Comparison of ENCODE assay signal across 25 mouse cellular contexts in the genomic region with DNA sequence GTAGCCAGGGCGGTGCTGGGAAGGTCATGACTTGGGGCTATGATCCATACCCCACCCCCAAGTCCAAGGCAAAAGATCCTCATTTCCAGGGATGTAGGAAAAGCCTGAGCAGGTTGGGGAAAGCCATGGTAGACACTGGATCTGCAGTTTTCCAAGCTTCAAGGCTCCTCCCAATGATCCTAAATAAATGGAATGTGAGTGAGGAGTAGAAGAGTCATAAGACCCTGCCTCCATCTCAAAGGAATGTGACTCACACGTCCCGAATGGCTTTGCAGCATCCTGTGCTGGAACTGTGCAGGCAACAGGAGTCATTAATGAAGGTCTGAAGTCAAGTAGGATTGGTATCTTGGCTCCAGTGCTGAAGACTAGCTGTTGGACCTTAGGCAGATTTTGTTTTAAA. TPM values are rescaled to one million over a fixed set of nuclear protein-coding genes. Genes with fewer than 3 reads are reported as not detected.
A peak's percentile ranks its signal among the peaks of the same experiment; 100 is the strongest.
DNase-seq lines count a peak whose midpoint lies in the region; ATAC-seq and TF ChIP-seq lines count a peak whose summit lies in the region.
"Had no signal": no experiment of that assay in that cellular context is flagged by ENCODE, and none has a peak within 500 bp of the region (broad histone marks: within the 10 kb centered on the region; RNA-seq: fewer than 3 reads in every experiment).

No protein-coding gene starts in this region.

- WGBS in cerebellum, adult 2 months = 84% methylated on average over 3 of the region's 3 CpGs

- H3K36me3 ChIP-seq in myocyte (ENCODE audit: control insufficient read depth, insufficient read depth) = no peaks in the 10 kb centered on the region
- H3K36me3 ChIP-seq: embryonic facial prominence, embryonic 10.5 days; embryonic facial prominence, embryonic 12.5 days; forebrain, embryonic 10.5 days; forebrain, embryonic 12.5 days had no signal

- CTCF ChIA-PET in Patski (lab: Charles Lee) = interaction anchor here (0.7 to 2.2 kb wide), 3 partner anchors 12 to 25 kb away, joined by 3 to 7 read pairs (median 4); no protein-coding TSS in a partner anchor

- H3K27me3 ChIP-seq in Patski = no peaks in the 10 kb centered on the region
- no peaks in the 10 kb centered on the region for H3K27me3 ChIP-seq in myocyte (ENCODE audit: control insufficient read depth, insufficient read depth, insufficient read length)
- no peaks in the 10 kb centered on the region for H3K27me3 ChIP-seq in cerebellum, adult 2 months (ENCODE audit: control insufficient read depth, insufficient read depth, low read length)
- H3K27me3 ChIP-seq: embryonic facial prominence, embryonic 12.5 days; forebrain, embryonic 12.5 days had no signal

- no peak overlapping the region for H3K27ac ChIP-seq in cerebellum, adult 2 months (ENCODE audit: insufficient read depth, low read length)
- H3K27ac ChIP-seq: embryonic facial prominence, embryonic 10.5 days; embryonic facial prominence, embryonic 12.5 days; forebrain, embryonic 10.5 days; forebrain, embryonic 12.5 days had no signal

- POLR2A ChIA-PET in Patski (lab: Charles Lee) = interaction anchor here (0.8 kb wide), 1 partner anchor 12 kb away, joined by 3 read pairs; the partner anchor contains the start of gene Duox1

- no peak overlapping the region for H3ac ChIP-seq in myocyte (ENCODE audit: control insufficient read depth, insufficient read length)

- TF ChIP-seq POLR2A in myocyte (IDR thresholded peaks at IDR 0.05; ENCODE audit: insufficient read length, low read depth) = no peak
- no peak for TF ChIP-seq POLR2A in cerebellum, adult 2 months (IDR thresholded peaks at IDR 0.05; ENCODE audit: borderline replicate concordance, insufficient read depth, low read length)

- DNase-seq in 3T3-L1 (ENCODE audit: low read depth, low spot score) (peak; percentile 89), Patski (ENCODE audit: low read depth, low spot score) (no peak)
- DNase-seq in cerebellum, adult 2 months = no peak
- no peak for DNase-seq in adrenal gland, adult (ENCODE audit: inconsistent age in 2 of 2, low spot score in 1 of 2)
- no peak for DNase-seq in c-Kit-positive CD71-positive TER-119-positive erythroid progenitor cells, embryonic 14.5 days (ENCODE audit: low spot score)
- DNase-seq in urinary bladder, postnatal 14 days (ENCODE audit: low spot score) = no peak
- DNase-seq: adrenal gland, adult 2 months; adrenal gland, postnatal 10 days; adrenal gland, postnatal 25 days; cerebellum, adult 11-12 months; cerebellum, adult 8-10 months; cerebellum, postnatal 10 days; cerebellum, postnatal 25 days had no signal

- H3K79me2 ChIP-seq in myocyte (ENCODE audit: control insufficient read depth, insufficient read depth) = no peaks in the 10 kb centered on the region

- ATAC-seq in Patski = peak; percentile 73
- ATAC-seq: activated CD4-positive, CD25-positive, alpha-beta regulatory T cell, adult 4 months; forebrain, embryonic 14.5 days; forebrain, embryonic 16.5 days had no signal

- in situ Hi-C loops in Patski (cut with MboI; ENCODE audit: low pct_unique_long_range_greater_than_20kb) = no loop called here

- peak overlapping the region; percentile 50 for H3K4me2 ChIP-seq in myocyte (ENCODE audit: low read depth)
- H3K4me2 ChIP-seq: embryonic facial prominence, embryonic 12.5 days; forebrain, embryonic 12.5 days had no signal

- H3K4me3 ChIP-seq in myocyte = no peak overlapping the region
- H3K4me3 ChIP-seq in cerebellum, adult 2 months (replicated peaks; ENCODE audit: insufficient read depth, low read depth, low read length) = no peak overlapping the region
- H3K4me3 ChIP-seq: embryonic facial prominence, embryonic 10.5 days; embryonic facial prominence, embryonic 12.5 days; erythroblast, embryonic 14.5 days; forebrain, embryonic 10.5 days; forebrain, embryonic 12.5 days had no signal

- no peak for TF ChIP-seq CTCF in Patski (IDR thresholded peaks at IDR 0.05)
- TF ChIP-seq CTCF in cerebellum, adult 2 months (IDR thresholded peaks at IDR 0.05; ENCODE audit: borderline replicate concordance, insufficient read depth, low read depth, low read length) = no peak

- H3K4me1 ChIP-seq in cerebellum, adult 2 months (ENCODE audit: control insufficient read depth, insufficient read depth, low read length) = no peaks in the 10 kb centered on the region
- H3K4me1 ChIP-seq: embryonic facial prominence, embryonic 10.5 days; embryonic facial prominence, embryonic 12.5 days; forebrain, embryonic 10.5 days; forebrain, embryonic 12.5 days had no signal

TF ChIP-seq in myocyte, 11 proteins besides CTCF, POLR2A, EP300 and RAD21:
- TF ChIP-seq MYOD1 (IDR thresholded peaks at IDR 0.05; ENCODE audit: control insufficient read depth in 1 of 3, insufficient read length in 2 of 3, low read depth in 2 of 3) (no peak), CEBPB (IDR thresholded peaks at IDR 0.05; ENCODE audit: insufficient read depth, poor library complexity, severe bottlenecking) (no peak), POLR2AphosphoS2 (IDR thresholded peaks at IDR 0.05; ENCODE audit: insufficient read length, low read depth) (no peak), MAX (IDR thresholded peaks at IDR 0.05; ENCODE audit: low read depth) (no peak), REST (IDR thresholded peaks at IDR 0.05; ENCODE audit: insufficient read depth, insufficient read length) (no peak), SRF (IDR thresholded peaks at IDR 0.05; ENCODE audit: control insufficient read depth, insufficient read length, low read depth) (no peak), E2F4 (IDR thresholded peaks at IDR 0.05; ENCODE audit: insufficient read depth) (no peak), TCF3 (IDR thresholded peaks at IDR 0.05; ENCODE audit: insufficient read length, low read depth) (no peak), MYOG (IDR thresholded peaks at IDR 0.05; ENCODE audit: control insufficient read depth in 1 of 3, insufficient read depth in 1 of 3, insufficient read length in 2 of 3, low read depth in 2 of 3) (no peak), USF1 (IDR thresholded peaks at IDR 0.05; ENCODE audit: low read depth) (no peak), TCF12 (IDR thresholded peaks at IDR 0.05; ENCODE audit: insufficient read depth, poor library complexity, severe bottlenecking) (no peak)
TF ChIP-seq in myocyte: peak in this region for 0.

RNA-seq across cellular contexts. Expression of gene Duox1, which starts 12.5 kb away (rescaled TPM):
- polyA plus RNA-seq in Patski (2021) (0.04 TPM), myocyte (2012; fragmentation: generic; extraction: Trizol) (0.10 TPM)
- 0.05 TPM in 2 replicates for polyA plus RNA-seq in cerebellum, adult 2 months (2012; rRNA removed)
- polyA plus RNA-seq: activated CD4-positive, CD25-positive, alpha-beta regulatory T cell, adult 4 months; cortical plate, adult 2 months; erythroblast, embryonic 14.5 days; forebrain, embryonic 10.5 days had no signal

RNA-seq across cellular contexts. Expression of gene Duoxa1, which starts 14.5 kb away (rescaled TPM):
- 0.05 TPM for polyA plus RNA-seq in Patski (2021)
- polyA plus RNA-seq in myocyte (2012; fragmentation: generic; extraction: Trizol) = 2.6 TPM
- polyA plus RNA-seq in cerebellum, adult 2 months (2012; rRNA removed) = 0.19 TPM in 1 of 2 replicates, not detected in the other
- polyA plus RNA-seq: erythroblast, embryonic 14.5 days; forebrain, embryonic 10.5 days; forebrain, embryonic 14.5 days; forebrain, embryonic 16.5 days; frontal cortex, adult 2 months had no signal

RNA-seq across cellular contexts. Expression of gene Duoxa2, which starts 29.3 kb away (rescaled TPM):
- not detected for polyA plus RNA-seq in Patski (2021)
- polyA plus RNA-seq in myocyte (2012; fragmentation: generic; extraction: Trizol) = not detected
- not detected in 2 replicates for polyA plus RNA-seq in cerebellum, adult 2 months (2012; rRNA removed)
- polyA plus RNA-seq: activated CD4-positive, CD25-positive, alpha-beta regulatory T cell, adult 4 months; adrenal gland, adult 2 months; C2C12; cortical plate, adult 2 months; embryonic facial prominence, embryonic 10.5 days; embryonic facial prominence, embryonic 12.5 days; erythroblast, embryonic 14.5 days; forebrain, embryonic 10.5 days; forebrain, embryonic 12.5 days; forebrain, embryonic 14.5 days; forebrain, embryonic 16.5 days; frontal cortex, adult 2 months had no signal

RNA-seq across cellular contexts. Expression of gene Duox2, which starts 29.7 kb away (rescaled TPM):
- polyA plus RNA-seq in Patski (2021) (0.01 TPM), myocyte (2012; fragmentation: generic; extraction: Trizol) (0.12 TPM)
- 0.03 and 0.11 TPM in 2 replicates for polyA plus RNA-seq in cerebellum, adult 2 months (2012; rRNA removed)
- polyA plus RNA-seq: activated CD4-positive, CD25-positive, alpha-beta regulatory T cell, adult 4 months; embryonic facial prominence, embryonic 10.5 days; erythroblast, embryonic 14.5 days; forebrain, embryonic 10.5 days; forebrain, embryonic 12.5 days; forebrain, embryonic 14.5 days; forebrain, embryonic 16.5 days had no signal

RNA-seq across cellular contexts. Expression of gene Shf, which starts 41.0 kb away (rescaled TPM):
- polyA plus RNA-seq in Patski (2021) = 8.3 TPM
- polyA plus RNA-seq in myocyte (2012; fragmentation: generic; extraction: Trizol) = 48.5 TPM
- polyA plus RNA-seq in cerebellum, adult 2 months (2012; rRNA removed) = 344 and 410 TPM in 2 replicates
